Mouse (Mus musculus): Measurements from ENCODE around the gene Stum. TPM values are rescaled to one million over a fixed set of nuclear protein-coding genes. Genes with fewer than 3 reads are reported as not detected.

Gene Stum
- total and polyA plus RNA-seq, 3 experiments: 0.42 to 0.61 (median 0.51) TPM

- H3K9me3 ChIP-seq (replicated peaks; ENCODE audit: low read length): no peaks in the 10 kb centered on the region
- peak overlapping the region; percentile 72 for H3K27ac ChIP-seq (ENCODE audit: insufficient read depth, low read depth)
- H3K27me3 ChIP-seq (replicated peaks): no peaks in the 10 kb centered on the region
- H3K4me1 ChIP-seq (ENCODE audit: control insufficient read depth in 1 of 2, insufficient read depth in 2 of 2): peaks cover 22 to 82% of the 10 kb centered on the region in 2 experiments
- 0 out of 2 replicates have a peak, but pooled peaks cover 6% of the 10 kb centered on the region for H3K79me2 ChIP-seq (replicated peaks; ENCODE audit: control insufficient read depth, extremely low read depth, insufficient read depth, poor library complexity, severe bottlenecking)
- in situ Hi-C loops (cut with MboI; ENCODE audit: low pct_ligation_motif_present, low pct_unique_long_range_greater_than_20kb, low sequenced_read_pairs) (no loop called here), dilution Hi-C loops (cut with MboI; ENCODE audit: extremely low pct_ligation_motif_present, extremely low pct_unique_long_range_greater_than_20kb, low sequenced_read_pairs) (no loop called here)
- H3K4me3 ChIP-seq (replicated peaks in 1 of 3; ENCODE audit: low read depth in 2 of 3, low read length in 2 of 3, poor library complexity in 1 of 3): peak overlapping the region; percentile 58 to 61 (median 61)
- peak overlapping the region; percentile 74 for H3K9ac ChIP-seq (ENCODE audit: insufficient read depth, low read depth)
- H3K36me3 ChIP-seq (replicated peaks in 1 of 2; ENCODE audit: control insufficient read depth in 1 of 2, insufficient read depth in 1 of 2, low read length in 1 of 2): peaks cover 0 to 22% of the 10 kb centered on the region in 2 experiments
- DNase-seq (ENCODE audit: extremely low read depth): peak; percentile 99
- H3K4me2 ChIP-seq (ENCODE audit: insufficient read depth, low read depth, poor library complexity, severe bottlenecking): peak overlapping the region; percentile 64
- TF ChIP-seq SIN3A (IDR thresholded peaks at IDR 0.05; ENCODE audit: low read length) (peak; percentile 70; the same call in 1 of the 2 replicates), USF1 (IDR thresholded peaks at IDR 0.05; ENCODE audit: low read depth, low read length) (no peak), MXI1 (IDR thresholded peaks at IDR 0.05; ENCODE audit: low read depth, low read length) (peak; percentile 74), PAX5 (IDR thresholded peaks at IDR 0.05; ENCODE audit: low read length) (no peak), NRF1 (IDR thresholded peaks at IDR 0.05; ENCODE audit: low read depth, low read length) (peak; percentile 59), UBTF (IDR thresholded peaks at IDR 0.05; ENCODE audit: low read depth, low read length) (no peak; the same call in 1 of the 2 replicates), ETS1 (conservative IDR thresholded peaks at IDR 0.05; ENCODE audit: low read depth, low read length) (peak; percentile 72; the same call in 1 of the 2 replicates), CHD2 (IDR thresholded peaks at IDR 0.05; ENCODE audit: low read length) (peak; percentile 65), MEF2A (IDR thresholded peaks at IDR 0.05; ENCODE audit: borderline replicate concordance, low read depth, low read length) (peak; percentile 85), TCF12 (IDR thresholded peaks at IDR 0.05; ENCODE audit: low read depth, low read length) (no peak; the same call in none of the 2 replicates), USF2 (conservative IDR thresholded peaks at IDR 0.05; ENCODE audit: low read depth, low read length) (no peak), ZNF384 (IDR thresholded peaks at IDR 0.05; ENCODE audit: low read depth, low read length) (no peak), JUND (conservative IDR thresholded peaks at IDR 0.05; ENCODE audit: low read depth, low read length) (peak; percentile 19; the same call in 1 of the 2 replicates), NELFE (IDR thresholded peaks at IDR 0.05; ENCODE audit: low read depth, low read length) (peak; percentile 79), HCFC1 (IDR thresholded peaks at IDR 0.05; ENCODE audit: low read depth, low read length) (peak; percentile 28), MAFK (IDR thresholded peaks at IDR 0.05; ENCODE audit: insufficient replicate concordance, low read length) (no peak), RAD21 (IDR thresholded peaks at IDR 0.05; ENCODE audit: low read depth, low read length) (peak; percentile 77), JUN (IDR thresholded peaks at IDR 0.05; ENCODE audit: insufficient read depth, low read depth, low read length) (no peak), CTCF (conservative IDR thresholded peaks at IDR 0.05 in 1 of 2, IDR thresholded peaks at IDR 0.05 in 1 of 2; ENCODE audit: low read depth in 2 of 2, low read length in 2 of 2) (peak in 1 of 2 experiments; percentile 78; a peak in 1 of 4 replicates), MAX (IDR thresholded peaks at IDR 0.05; ENCODE audit: low read length) (peak; percentile 89), POLR2A (IDR thresholded peaks at IDR 0.05; ENCODE audit: low read depth, low read length) (peak; percentile 96), BHLHE40 (IDR thresholded peaks at IDR 0.05; ENCODE audit: low read depth, low read length) (peak; percentile 42), ZKSCAN1 (IDR thresholded peaks at IDR 0.05; ENCODE audit: borderline replicate concordance, low read depth, low read length) (no peak), IRF4 (IDR thresholded peaks at IDR 0.05; ENCODE audit: low read depth, low read length) (peak; percentile 50), RCOR1 (conservative IDR thresholded peaks at IDR 0.05; ENCODE audit: low read depth, low read length) (no peak; the same call in 1 of the 2 replicates), MAZ (IDR thresholded peaks at IDR 0.05; ENCODE audit: low read depth, low read length) (peak; percentile 98), POLR2AphosphoS2 (IDR thresholded peaks at IDR 0.05; ENCODE audit: low read depth, low read length) (peak; percentile 94), KAT2A (IDR thresholded peaks at IDR 0.05; ENCODE audit: insufficient replicate concordance, low read length) (no peak), ELF1 (IDR thresholded peaks at IDR 0.05; ENCODE audit: low read depth, low read length) (peak; percentile 89), CHD1 (IDR thresholded peaks at IDR 0.05; ENCODE audit: low read depth, low read length) (0 out of 2 replicates have a peak, but pooled peaks have one; percentile 15), E2F4 (IDR thresholded peaks at IDR 0.05; ENCODE audit: insufficient replicate concordance, low read depth, low read length) (no peak), ZMIZ1 (IDR thresholded peaks at IDR 0.05; ENCODE audit: low read depth, low read length) (peak; percentile 82), SMC3 (IDR thresholded peaks at IDR 0.05; ENCODE audit: low read depth, low read length) (peak; percentile 80), MYC (IDR thresholded peaks at IDR 0.05; ENCODE audit: low read depth, low read length) (peak; percentile 84), TBP (conservative IDR thresholded peaks at IDR 0.05; ENCODE audit: low read depth, low read length) (peak; percentile 81), ZC3H11A (IDR thresholded peaks at IDR 0.05; ENCODE audit: low read depth, low read length) (peak; percentile 57; the same call in 1 of the 2 replicates), EP300 (IDR thresholded peaks at IDR 0.05; ENCODE audit: low read length) (peak; percentile 61), GABPA (IDR thresholded peaks at IDR 0.05; ENCODE audit: insufficient replicate concordance, low read depth, low read length) (no peak)
Measured at GRCm38 (mm10) chr1:180386951-180387749, 96.2 kb downstream of the Stum start.

Measured in CH12.LX (cell line).